Mouse (Mus musculus): ENCODE measurements around the gene Mapkapk3. TPM values are rescaled to one million over a fixed set of nuclear protein-coding genes. Genes with fewer than 3 reads are reported as not detected.

The Mapkapk3 gene
- polyA plus RNA-seq, 1 experiment from 2014 or later: 1.8 TPM

GRCm38 (mm10) chr9:107304383-107304782 lies 14.7 kb upstream of the Mapkapk3 start:
- no peak overlapping the region for H3K4me2 ChIP-seq (ENCODE audit: low read length)
- no peak for DNase-seq
- H3K27ac ChIP-seq (replicated peaks; ENCODE audit: low read depth, low read length): no peak overlapping the region
- H3K9me3 ChIP-seq (ENCODE audit: control insufficient read depth, low read length): no peaks in the 10 kb centered on the region
- no peak overlapping the region for H3K9ac ChIP-seq (replicated peaks; ENCODE audit: low read length)
- H3K36me3 ChIP-seq (ENCODE audit: control insufficient read depth, insufficient read depth, low read length): peaks cover 18% of the 10 kb centered on the region
- H3K4me3 ChIP-seq (replicated peaks; ENCODE audit: low read depth, low read length): no peak overlapping the region
- no peaks in the 10 kb centered on the region for H3K4me1 ChIP-seq (ENCODE audit: control insufficient read depth, insufficient read depth, low read length)
- WGBS: 93% methylated on average over 3 of the region's 3 CpGs
- ATAC-seq (ENCODE audit: low FRiP score, low TSS enrichment): no peak
- H3K27me3 ChIP-seq (ENCODE audit: control insufficient read depth, insufficient read depth, low read length): no peaks in the 10 kb centered on the region

- no peak overlapping the region for H3K27ac ChIP-seq (replicated peaks; ENCODE audit: low read depth, low read length)
- peaks cover 18% of the 10 kb centered on the region for H3K36me3 ChIP-seq (ENCODE audit: control insufficient read depth, insufficient read depth, low read length)
- no peaks in the 10 kb centered on the region for H3K4me1 ChIP-seq (ENCODE audit: control insufficient read depth, insufficient read depth, low read length)
- no peaks in the 10 kb centered on the region for H3K27me3 ChIP-seq (ENCODE audit: control insufficient read depth, insufficient read depth, low read length)
- no peak overlapping the region for H3K4me2 ChIP-seq (ENCODE audit: low read length)
- no peak overlapping the region for H3K9ac ChIP-seq (replicated peaks; ENCODE audit: low read length)
- no peaks in the 10 kb centered on the region for H3K9me3 ChIP-seq (ENCODE audit: control insufficient read depth, low read length)
- H3K4me3 ChIP-seq (replicated peaks; ENCODE audit: low read depth, low read length): no peak overlapping the region
- DNase-seq: no peak
- WGBS: 90% methylated on average over 5 of the region's 5 CpGs
- no peak for ATAC-seq (ENCODE audit: low FRiP score, low TSS enrichment)
These were observed 14.2 kb upstream of the Mapkapk3 start for GRCm38 (mm10) chr9:107303900-107304299.

- Histone ChIP-seq H3K27me3 (ENCODE audit: control insufficient read depth, insufficient read depth, low read length) (no peaks in the 10 kb centered on the region), H3K9me3 (ENCODE audit: control insufficient read depth, low read length) (no peaks in the 10 kb centered on the region), H3K36me3 (ENCODE audit: control insufficient read depth, insufficient read depth, low read length) (peaks cover 18% of the 10 kb centered on the region), H3K4me2 (ENCODE audit: low read length) (no peak overlapping the region), H3K9ac (replicated peaks; ENCODE audit: low read length) (no peak overlapping the region), H3K4me3 (replicated peaks; ENCODE audit: low read depth, low read length) (no peak overlapping the region), H3K4me1 (ENCODE audit: control insufficient read depth, insufficient read depth, low read length) (no peaks in the 10 kb centered on the region), H3K27ac (replicated peaks; ENCODE audit: low read depth, low read length) (no peak overlapping the region)
- ATAC-seq (ENCODE audit: low FRiP score, low TSS enrichment): no peak
- no peak for DNase-seq
- 85% methylated on average over 9 of the region's 9 CpGs for WGBS
These were observed 13.6 kb upstream of the Mapkapk3 start for GRCm38 (mm10) chr9:107303121-107303820.

GRCm38 (mm10) chr9:107302592-107302991 lies 12.9 kb upstream of the Mapkapk3 start:
- no peak overlapping the region for H3K4me2 ChIP-seq (ENCODE audit: low read length)
- H3K36me3 ChIP-seq (ENCODE audit: control insufficient read depth, insufficient read depth, low read length): peaks cover 18% of the 10 kb centered on the region
- H3K4me3 ChIP-seq (replicated peaks; ENCODE audit: low read depth, low read length): no peak overlapping the region
- no peak overlapping the region for H3K27ac ChIP-seq (replicated peaks; ENCODE audit: low read depth, low read length)
- 90% methylated on average over 7 of the region's 7 CpGs for WGBS
- peaks cover 4% of the 10 kb centered on the region; the same call in 1 of the 2 replicates for H3K4me1 ChIP-seq (ENCODE audit: control insufficient read depth, insufficient read depth, low read length)
- ATAC-seq (ENCODE audit: low FRiP score, low TSS enrichment): no peak
- no peak overlapping the region for H3K9ac ChIP-seq (replicated peaks; ENCODE audit: low read length)
- no peak for DNase-seq
- H3K9me3 ChIP-seq (ENCODE audit: control insufficient read depth, low read length): no peaks in the 10 kb centered on the region
- H3K27me3 ChIP-seq (ENCODE audit: control insufficient read depth, insufficient read depth, low read length): no peaks in the 10 kb centered on the region

- Histone ChIP-seq H3K9me3 (ENCODE audit: control insufficient read depth, low read length) (no peaks in the 10 kb centered on the region), H3K27ac (replicated peaks; ENCODE audit: low read depth, low read length) (no peak overlapping the region), H3K9ac (replicated peaks; ENCODE audit: low read length) (no peak overlapping the region), H3K27me3 (ENCODE audit: control insufficient read depth, insufficient read depth, low read length) (no peaks in the 10 kb centered on the region), H3K4me1 (ENCODE audit: control insufficient read depth, insufficient read depth, low read length) (peaks cover 9% of the 10 kb centered on the region; the same call in 1 of the 2 replicates), H3K36me3 (ENCODE audit: control insufficient read depth, insufficient read depth, low read length) (peaks cover 18% of the 10 kb centered on the region), H3K4me3 (replicated peaks; ENCODE audit: low read depth, low read length) (no peak overlapping the region), H3K4me2 (ENCODE audit: low read length) (no peak overlapping the region)
- 88% methylated on average over 17 of the region's 17 CpGs for WGBS
- no peak for ATAC-seq (ENCODE audit: low FRiP score, low TSS enrichment)
- no peak for DNase-seq
These were observed 12.1 kb upstream of the Mapkapk3 start for GRCm38 (mm10) chr9:107301554-107302331.

- H3K4me1 ChIP-seq (ENCODE audit: control insufficient read depth, insufficient read depth, low read length): peaks cover 13% of the 10 kb centered on the region
- no peak for DNase-seq
- no peak for ATAC-seq (ENCODE audit: low FRiP score, low TSS enrichment)
- no peaks in the 10 kb centered on the region for H3K27me3 ChIP-seq (ENCODE audit: control insufficient read depth, insufficient read depth, low read length)
- no peak overlapping the region for H3K9ac ChIP-seq (replicated peaks; ENCODE audit: low read length)
- H3K4me3 ChIP-seq (replicated peaks; ENCODE audit: low read depth, low read length): no peak overlapping the region
- 93% methylated on average over 30 of the region's 30 CpGs for WGBS
- no peak overlapping the region for H3K4me2 ChIP-seq (ENCODE audit: low read length)
- no peaks in the 10 kb centered on the region for H3K9me3 ChIP-seq (ENCODE audit: control insufficient read depth, low read length)
- H3K27ac ChIP-seq (replicated peaks; ENCODE audit: low read depth, low read length): no peak overlapping the region
- peaks cover 18% of the 10 kb centered on the region for H3K36me3 ChIP-seq (ENCODE audit: control insufficient read depth, insufficient read depth, low read length)
These were observed 10.7 kb upstream of the Mapkapk3 start for GRCm38 (mm10) chr9:107300224-107300973.

GRCm38 (mm10) chr9:107299783-107300182 lies 10.1 kb upstream of the Mapkapk3 start:
- H3K9me3 ChIP-seq (ENCODE audit: control insufficient read depth, low read length): no peaks in the 10 kb centered on the region
- no peak overlapping the region for H3K9ac ChIP-seq (replicated peaks; ENCODE audit: low read length)
- WGBS: 92% methylated on average over 7 of the region's 7 CpGs
- H3K27ac ChIP-seq (replicated peaks; ENCODE audit: low read depth, low read length): no peak overlapping the region
- H3K4me1 ChIP-seq (ENCODE audit: control insufficient read depth, insufficient read depth, low read length): peaks cover 13% of the 10 kb centered on the region
- DNase-seq: no peak
- no peak overlapping the region for H3K4me3 ChIP-seq (replicated peaks; ENCODE audit: low read depth, low read length)
- H3K27me3 ChIP-seq (ENCODE audit: control insufficient read depth, insufficient read depth, low read length): no peaks in the 10 kb centered on the region
- ATAC-seq (ENCODE audit: low FRiP score, low TSS enrichment): no peak
- peaks cover 18% of the 10 kb centered on the region for H3K36me3 ChIP-seq (ENCODE audit: control insufficient read depth, insufficient read depth, low read length)
- no peak overlapping the region for H3K4me2 ChIP-seq (ENCODE audit: low read length)

GRCm38 (mm10) chr9:107298876-107299275 lies 9.2 kb upstream of the Mapkapk3 start:
- peaks cover 13% of the 10 kb centered on the region for H3K4me1 ChIP-seq (ENCODE audit: control insufficient read depth, insufficient read depth, low read length)
- H3K27ac ChIP-seq (replicated peaks; ENCODE audit: low read depth, low read length): no peak overlapping the region
- H3K36me3 ChIP-seq (ENCODE audit: control insufficient read depth, insufficient read depth, low read length): peaks cover 18% of the 10 kb centered on the region
- H3K27me3 ChIP-seq (ENCODE audit: control insufficient read depth, insufficient read depth, low read length): no peaks in the 10 kb centered on the region
- no peak overlapping the region for H3K9ac ChIP-seq (replicated peaks; ENCODE audit: low read length)
- H3K4me2 ChIP-seq (ENCODE audit: low read length): no peak overlapping the region
- H3K9me3 ChIP-seq (ENCODE audit: control insufficient read depth, low read length): no peaks in the 10 kb centered on the region
- 90% methylated on average over 6 of the region's 6 CpGs for WGBS
- ATAC-seq (ENCODE audit: low FRiP score, low TSS enrichment) (no peak), DNase-seq (no peak)
- no peak overlapping the region for H3K4me3 ChIP-seq (replicated peaks; ENCODE audit: low read depth, low read length)

Measured in midbrain, embryonic 14.5 days (tissue).